Mouse (Mus musculus): Measurements from ENCODE around the gene Nrl. TPM values are rescaled to one million over a fixed set of nuclear protein-coding genes. Genes with fewer than 3 reads are reported as not detected.

The Nrl gene
- 1 to 10 TPM; 2.2 to 3.6 TPM for total RNA-seq (2021)
- long read RNA-seq, experiment 1 = 0 reads
- long read RNA-seq, experiment 2 = 0 reads

DNA sequence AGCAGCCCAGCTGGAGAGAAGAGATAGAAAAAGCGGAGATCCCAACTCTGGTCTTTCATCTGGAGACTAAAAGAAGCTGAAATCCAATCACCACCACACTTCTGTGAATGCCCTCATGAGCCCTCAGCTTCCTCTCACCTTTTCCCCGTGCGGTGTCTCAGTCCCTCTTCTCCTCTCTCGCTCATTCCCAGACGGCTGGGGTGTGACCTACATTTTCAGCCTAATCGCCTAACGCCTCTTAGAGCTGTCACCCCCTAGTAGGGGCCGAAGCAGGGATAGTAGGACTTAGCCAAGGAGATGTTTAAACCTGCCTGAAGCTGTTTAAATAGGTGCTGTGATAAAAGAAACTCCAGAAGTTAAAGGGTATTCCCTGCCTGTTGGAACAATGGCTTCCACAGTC lies at the start of gene Nrl:
Gene Nrl (minus strand): TSS at position 197 of the 400 bp plus-strand sequence.
- TF ChIP-seq CTCF (conservative IDR thresholded peaks at IDR 0.05) = no peak
- Histone ChIP-seq H3K27ac (no peak within 1 kb of the TSS), H3K4me3 (no peak within 1 kb of the TSS)
- DNase-seq (ENCODE audit: low spot score in 2 of 2) = no peak

- Histone ChIP-seq H3K27ac (no peak overlapping the region), H3K4me3 (no peak overlapping the region)
- no peak for DNase-seq (ENCODE audit: low spot score in 2 of 2)
- no peak for TF ChIP-seq CTCF (conservative IDR thresholded peaks at IDR 0.05)
Measured at GRCm38 (mm10) chr14:55571760-55572159, 47.0 kb upstream of the Nrl start.

DNA sequence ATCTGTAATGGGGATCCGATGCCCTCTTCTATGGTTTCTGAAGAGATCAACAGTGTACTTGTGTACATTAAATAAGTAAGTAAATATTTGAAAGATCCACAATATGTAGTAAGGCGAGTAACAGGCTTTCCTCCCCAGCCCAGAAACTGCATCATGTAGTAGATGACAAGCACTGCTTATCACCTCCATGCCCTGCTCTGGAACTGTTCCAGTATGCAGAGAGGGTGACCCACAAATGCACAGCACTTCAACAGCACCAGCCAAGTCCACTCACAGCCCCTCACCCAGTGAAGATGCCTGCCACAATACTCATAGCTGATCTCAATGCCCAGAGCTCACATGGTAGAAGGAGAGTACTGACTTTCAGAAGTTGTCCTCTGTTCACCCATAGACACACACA lies 45.8 kb upstream of the Nrl start:
- H3K4me3 ChIP-seq = no peak overlapping the region
- H3K27ac ChIP-seq = no peak overlapping the region
- DNase-seq (ENCODE audit: low spot score in 2 of 2) = no peak
- no peak for TF ChIP-seq CTCF (conservative IDR thresholded peaks at IDR 0.05)

DNA sequence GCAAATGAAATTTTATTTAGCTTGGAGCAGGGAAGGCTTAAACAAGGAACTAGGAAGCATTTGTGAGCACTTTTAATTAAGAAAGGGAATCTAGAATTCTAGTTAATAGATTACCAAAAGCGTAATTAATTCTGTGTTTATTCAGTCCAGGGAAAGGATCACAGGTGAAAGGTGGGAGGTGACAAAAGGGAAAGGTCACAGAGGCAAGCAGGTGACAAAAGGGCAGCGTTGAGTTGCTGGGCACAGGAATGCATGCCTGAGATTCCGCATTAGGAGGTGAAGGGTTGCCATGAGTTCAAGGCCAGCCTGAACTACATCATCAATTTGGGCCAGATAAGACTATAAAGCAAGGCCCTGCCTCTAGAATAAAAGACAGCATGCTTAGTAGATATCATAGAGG lies 42.7 kb upstream of the Nrl start:
- no peak for TF ChIP-seq CTCF (conservative IDR thresholded peaks at IDR 0.05)
- H3K4me3 ChIP-seq = no peak overlapping the region

GRCm38 (mm10) chr14:55565748-55566147 lies 41.0 kb upstream of the Nrl start:
- Histone ChIP-seq H3K4me3 (no peak overlapping the region), H3K27ac (no peak overlapping the region)
- peak; percentile 32 for TF ChIP-seq CTCF (conservative IDR thresholded peaks at IDR 0.05)
- no peak for DNase-seq (ENCODE audit: low spot score in 2 of 2)

More for the DNA sequence above, 42.7 kb upstream of the Nrl start:
- no peak for DNase-seq (ENCODE audit: low spot score in 2 of 2)
- H3K27ac ChIP-seq = no peak overlapping the region

- TF ChIP-seq CTCF (conservative IDR thresholded peaks at IDR 0.05) = no peak
- no peak for DNase-seq (ENCODE audit: low spot score in 2 of 2)
- Histone ChIP-seq H3K4me3 (no peak overlapping the region), H3K27ac (no peak overlapping the region)
Measured at GRCm38 (mm10) chr14:55563249-55563648, 38.5 kb upstream of the Nrl start.

DNA sequence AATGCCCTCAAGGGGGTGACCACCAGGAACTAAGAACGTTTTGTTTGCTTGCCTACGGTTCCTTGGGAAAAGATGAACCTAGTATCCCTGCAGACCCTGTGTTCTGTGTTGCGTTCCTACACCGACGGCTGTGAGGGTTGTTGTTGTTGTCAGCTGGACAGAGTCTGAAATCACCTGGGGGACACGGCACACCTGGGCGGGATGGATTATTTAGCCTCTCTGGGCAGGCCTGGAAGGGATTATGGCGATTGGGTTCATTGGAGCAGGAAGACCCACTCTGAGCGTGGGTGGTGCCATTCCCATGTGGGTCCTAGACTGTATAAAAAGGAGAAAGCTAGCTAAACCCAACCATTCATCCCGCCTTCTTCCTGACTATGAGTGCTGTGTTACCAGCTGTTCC lies 37.1 kb upstream of the Nrl start:
- DNase-seq (ENCODE audit: low spot score in 2 of 2) = no peak
- no peak for TF ChIP-seq CTCF (conservative IDR thresholded peaks at IDR 0.05)
- H3K27ac ChIP-seq = no peak overlapping the region
- no peak overlapping the region; the same call in 1 of the 2 replicates for H3K4me3 ChIP-seq

GRCm38 (mm10) chr14:55560202-55561073 lies 35.7 kb upstream of the Nrl start, which contains the start of gene A730061H03Rik:
A730061H03Rik (minus strand) TSS chr14:55560406.
- peak within 1 kb of the TSS; percentile 88 for H3K4me3 ChIP-seq
- peak; percentile 98 to 99 for DNase-seq (ENCODE audit: low spot score in 2 of 2)
- peak within 1 kb of the TSS; percentile 99 for H3K27ac ChIP-seq
- peak; percentile 34 for TF ChIP-seq CTCF (conservative IDR thresholded peaks at IDR 0.05)

- Histone ChIP-seq H3K27ac (peak within 1 kb of the TSS; percentile 99), H3K4me3 (peak within 1 kb of the TSS; percentile 88)
- TF ChIP-seq CTCF (conservative IDR thresholded peaks at IDR 0.05) = peak; percentile 55
- peak; percentile 80 to 85 for DNase-seq (ENCODE audit: low spot score in 2 of 2)
Measured at GRCm38 (mm10) chr14:55559799-55560201, 35.0 kb upstream of the Nrl start, which contains the start of gene Dcaf11. Dcaf11 (plus strand) TSS chr14:55560006.

DNA sequence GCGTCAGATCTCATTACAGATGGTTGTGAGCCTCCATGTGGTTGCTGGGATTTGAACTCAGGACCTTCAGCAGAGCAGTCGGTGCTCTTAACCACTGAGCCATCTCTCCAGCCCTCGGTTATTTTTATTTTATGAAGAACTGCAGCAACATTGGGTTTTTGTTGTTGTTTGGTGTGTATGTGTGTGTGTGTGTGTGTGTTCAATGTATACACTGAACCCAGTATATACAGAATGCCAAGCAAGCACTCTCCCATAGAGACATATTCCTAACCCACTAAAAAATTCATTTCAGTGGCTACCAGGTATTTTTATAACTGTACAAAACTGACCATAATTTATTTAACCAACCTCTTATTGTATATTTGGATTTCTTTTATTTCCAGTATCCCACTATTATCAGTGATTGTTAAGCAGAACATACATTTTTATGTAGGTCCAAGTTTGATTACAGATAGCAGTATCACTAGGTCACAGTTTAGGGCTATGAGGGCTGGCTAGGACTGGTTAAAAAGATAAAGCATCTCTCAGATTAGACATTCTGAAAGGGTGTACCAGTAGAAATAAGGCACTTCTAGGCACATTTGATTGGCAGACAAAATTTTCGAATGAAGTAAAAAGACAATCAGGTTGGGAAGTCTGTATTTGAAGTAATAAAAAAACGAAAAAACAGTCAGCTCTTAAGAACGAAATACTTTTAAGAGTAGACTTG lies 34.1 kb upstream of the Nrl start:
- DNase-seq (ENCODE audit: low spot score in 2 of 2) = no peak
- H3K4me3 ChIP-seq = peak overlapping the region; percentile 88
- H3K27ac ChIP-seq = peak overlapping the region; percentile 99
- peak; percentile 39 for TF ChIP-seq CTCF (conservative IDR thresholded peaks at IDR 0.05)

DNA sequence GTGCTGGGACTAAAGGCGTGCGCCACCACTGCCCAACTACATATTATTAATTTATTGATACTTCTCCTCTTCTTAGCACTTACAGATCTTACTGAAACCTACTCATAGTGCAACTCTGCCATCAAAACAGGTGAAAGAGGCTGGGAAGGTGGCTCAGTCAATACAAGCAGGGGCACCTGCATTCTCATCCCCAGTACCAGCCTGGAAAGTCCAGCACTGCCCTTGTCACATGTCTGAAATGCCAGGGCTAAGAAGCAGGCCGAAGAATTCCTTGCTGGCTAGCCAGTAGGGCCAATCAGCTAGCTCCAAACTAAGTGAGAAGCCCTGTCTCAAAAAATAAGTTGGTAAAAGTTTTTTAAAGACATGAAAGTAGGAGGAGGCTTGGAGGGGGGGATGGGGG lies 32.8 kb upstream of the Nrl start:
- 0 out of 2 replicates have a peak overlapping the region, but pooled peaks have one; percentile 24 for H3K27ac ChIP-seq
- DNase-seq (ENCODE audit: low spot score in 2 of 2) = no peak
- H3K4me3 ChIP-seq = no peak overlapping the region
- no peak for TF ChIP-seq CTCF (conservative IDR thresholded peaks at IDR 0.05)

GRCm38 (mm10) chr14:55557003-55557402 lies 32.2 kb upstream of the Nrl start:
- Histone ChIP-seq H3K4me3 (no peak overlapping the region), H3K27ac (peak overlapping the region; percentile 24; the same call in 1 of the 2 replicates)
- peak; percentile 69 to 80 for DNase-seq (ENCODE audit: low spot score in 2 of 2)
- peak; percentile 90 for TF ChIP-seq CTCF (conservative IDR thresholded peaks at IDR 0.05)

DNA sequence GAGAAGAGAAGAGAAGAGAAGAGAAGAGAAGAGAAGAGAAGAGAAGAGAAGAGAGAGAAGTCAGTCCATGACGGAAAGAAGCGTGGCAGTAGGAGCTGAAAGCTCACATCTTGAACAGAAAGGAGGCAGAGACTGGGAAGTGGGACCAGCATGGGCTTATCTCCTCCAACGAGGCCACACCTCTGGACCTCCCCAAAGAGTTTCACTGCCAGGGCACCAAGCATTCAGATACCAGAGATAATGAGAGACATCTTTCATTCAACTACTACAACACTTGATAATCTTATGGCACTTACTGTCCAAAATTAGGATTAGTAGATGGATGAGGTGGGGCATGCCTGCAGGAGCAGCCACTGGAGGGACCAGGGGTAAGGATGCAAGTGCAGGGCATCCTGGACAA lies 31.0 kb upstream of the Nrl start:
- TF ChIP-seq CTCF (conservative IDR thresholded peaks at IDR 0.05) = no peak
- no peak for DNase-seq (ENCODE audit: low spot score in 2 of 2)
- no peak overlapping the region for H3K4me3 ChIP-seq
- no peak overlapping the region for H3K27ac ChIP-seq

Measured in layer of hippocampus, adult 2 months (tissue).